Mouse (Mus musculus) 3T3-L1 (cell line): Measurements from ENCODE around the gene Gli3.

ENCODE experiments used
- DNase-seq: peaks from one replicate; pipeline ENCODE4 v3.0.0-alpha.2; 2015; ENCODE audit warnings: low read depth, low spot score

Gli3 gene

GRCm38 (mm10) chr13:15462830-15463491 lies at the start of gene Gli3:
Gene Gli3 (plus strand): TSS chr13:15463235.
- DNase-seq = peak; percentile 91

- DNase-seq = peak; percentile 15
These were observed 41.8 kb upstream of the Gli3 start for GRCm38 (mm10) chr13:15421182-15421750.

- DNase-seq = no peak
These were observed 21.0 kb upstream of the Gli3 start for GRCm38 (mm10) chr13:15442002-15442401.

GRCm38 (mm10) chr13:15444312-15444711 lies 18.7 kb upstream of the Gli3 start:
- DNase-seq = peak; percentile 75

GRCm38 (mm10) chr13:15445591-15445990 lies 17.4 kb upstream of the Gli3 start:
- DNase-seq = no peak

- no peak for DNase-seq
These were observed 17.0 kb upstream of the Gli3 start for GRCm38 (mm10) chr13:15446004-15446403.

GRCm38 (mm10) chr13:15446782-15447564 lies 16.1 kb upstream of the Gli3 start:
- DNase-seq = no peak

GRCm38 (mm10) chr13:15450941-15451340 lies 12.1 kb upstream of the Gli3 start:
- DNase-seq = peak; percentile 34

- peak; percentile 60 for DNase-seq
These were observed 5.2 kb upstream of the Gli3 start for GRCm38 (mm10) chr13:15457841-15458240.

- peak; percentile 15 for DNase-seq
These were observed 1.1 kb upstream of the Gli3 start for GRCm38 (mm10) chr13:15461926-15462325.

GRCm38 (mm10) chr13:15463492-15464080 lies 551 bp downstream of the Gli3 start:
- DNase-seq = peak; percentile 89

- DNase-seq = peak; percentile 49
These were observed 1.1 kb downstream of the Gli3 start for GRCm38 (mm10) chr13:15464081-15464526.

GRCm38 (mm10) chr13:15464741-15465250 lies 1.8 kb downstream of the Gli3 start:
- DNase-seq = peak; percentile 58

- DNase-seq = peak; percentile 47
These were observed 3.5 kb downstream of the Gli3 start for GRCm38 (mm10) chr13:15466496-15466895.

GRCm38 (mm10) chr13:15467409-15467808 lies 4.4 kb downstream of the Gli3 start:
- DNase-seq = peak; percentile 38

- peak; percentile 79 for DNase-seq
These were observed 5.4 kb downstream of the Gli3 start for GRCm38 (mm10) chr13:15468421-15468820.

GRCm38 (mm10) chr13:15470056-15470455 lies 7.0 kb downstream of the Gli3 start:
- DNase-seq = no peak

GRCm38 (mm10) chr13:15472712-15473111 lies 9.7 kb downstream of the Gli3 start:
- DNase-seq = peak; percentile 41

GRCm38 (mm10) chr13:15474393-15474792 lies 11.4 kb downstream of the Gli3 start:
- no peak for DNase-seq

- DNase-seq = no peak
These were observed 23.2 kb downstream of the Gli3 start for GRCm38 (mm10) chr13:15486033-15486891.

- no peak for DNase-seq
These were observed 24.3 kb downstream of the Gli3 start for GRCm38 (mm10) chr13:15487334-15487733.
